Mouse (Mus musculus) frontal cortex, postnatal 14 days (tissue): ENCODE measurements at regions not wholly inside any gene's neighbourhood (a gene's known extent, or its start where the extent isn't known, plus 50 kb on each side); places are given as distances from the start of the nearest gene placed in this dataset.

Experiments
- DNase-seq, 2 experiments: peaks; one replicate each; pipeline ENCODE4 v3.0.0; 2022; ENCODE audit warnings: low spot score in 2 of 2

DNA sequence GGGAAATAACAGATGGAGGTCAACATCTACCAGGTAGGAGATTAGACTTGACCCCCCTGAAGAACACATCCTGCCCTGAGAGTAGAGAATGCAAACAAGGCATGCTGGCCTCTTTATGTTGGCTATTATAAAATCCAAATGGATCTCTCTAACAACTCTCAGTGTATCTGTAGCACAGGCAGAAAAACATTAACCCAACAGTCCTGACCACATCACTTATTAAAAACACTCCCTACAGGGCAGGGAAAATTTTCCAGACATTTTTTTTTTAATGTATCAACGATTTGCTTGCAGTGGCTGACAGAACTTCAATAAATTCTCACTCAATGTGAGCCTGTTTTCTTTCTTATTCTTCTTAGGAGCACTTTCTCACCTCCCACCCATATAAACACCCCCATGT, 511.4 kb downstream of the Cdk5rap2 start:
- no peak for DNase-seq

DNA sequence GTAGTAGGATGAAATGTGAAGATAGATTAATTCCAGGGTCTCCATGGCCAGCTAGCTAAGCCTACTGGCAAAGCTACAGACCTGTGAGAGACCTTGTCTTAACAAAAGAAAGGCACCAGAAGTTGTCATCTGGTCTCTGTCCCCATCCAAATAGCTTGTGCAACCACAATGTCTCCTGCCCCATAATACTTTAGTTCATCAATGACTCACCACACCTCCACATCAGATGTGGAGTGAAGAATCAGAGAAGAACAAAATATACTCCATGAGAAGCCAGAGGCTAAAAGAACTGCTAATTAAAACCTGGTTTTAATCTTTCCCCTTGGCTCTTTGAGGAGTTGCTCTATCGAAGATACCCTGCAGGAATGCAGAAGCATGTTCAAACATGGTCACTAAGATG, 514.1 kb downstream of the Cdk5rap2 start:
- no peak for DNase-seq

DNA sequence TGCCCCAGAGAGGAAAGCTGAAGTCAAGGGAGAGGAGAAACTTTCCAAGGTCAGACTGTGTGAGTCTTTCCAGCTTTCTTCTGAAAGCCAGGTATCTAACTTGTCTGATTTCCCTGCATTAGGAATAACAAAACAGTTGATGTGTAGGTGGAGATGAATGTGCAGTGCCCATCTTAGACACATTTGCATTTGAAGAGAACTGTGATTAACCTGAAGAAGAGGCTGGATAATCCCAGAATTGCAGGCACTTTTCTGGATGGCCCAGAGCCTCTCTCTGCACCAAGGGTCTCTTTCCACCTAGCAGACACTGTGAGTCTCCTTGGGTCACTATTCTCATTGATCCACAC, 517.4 kb downstream of the Cdk5rap2 start:
- DNase-seq = no peak

DNA sequence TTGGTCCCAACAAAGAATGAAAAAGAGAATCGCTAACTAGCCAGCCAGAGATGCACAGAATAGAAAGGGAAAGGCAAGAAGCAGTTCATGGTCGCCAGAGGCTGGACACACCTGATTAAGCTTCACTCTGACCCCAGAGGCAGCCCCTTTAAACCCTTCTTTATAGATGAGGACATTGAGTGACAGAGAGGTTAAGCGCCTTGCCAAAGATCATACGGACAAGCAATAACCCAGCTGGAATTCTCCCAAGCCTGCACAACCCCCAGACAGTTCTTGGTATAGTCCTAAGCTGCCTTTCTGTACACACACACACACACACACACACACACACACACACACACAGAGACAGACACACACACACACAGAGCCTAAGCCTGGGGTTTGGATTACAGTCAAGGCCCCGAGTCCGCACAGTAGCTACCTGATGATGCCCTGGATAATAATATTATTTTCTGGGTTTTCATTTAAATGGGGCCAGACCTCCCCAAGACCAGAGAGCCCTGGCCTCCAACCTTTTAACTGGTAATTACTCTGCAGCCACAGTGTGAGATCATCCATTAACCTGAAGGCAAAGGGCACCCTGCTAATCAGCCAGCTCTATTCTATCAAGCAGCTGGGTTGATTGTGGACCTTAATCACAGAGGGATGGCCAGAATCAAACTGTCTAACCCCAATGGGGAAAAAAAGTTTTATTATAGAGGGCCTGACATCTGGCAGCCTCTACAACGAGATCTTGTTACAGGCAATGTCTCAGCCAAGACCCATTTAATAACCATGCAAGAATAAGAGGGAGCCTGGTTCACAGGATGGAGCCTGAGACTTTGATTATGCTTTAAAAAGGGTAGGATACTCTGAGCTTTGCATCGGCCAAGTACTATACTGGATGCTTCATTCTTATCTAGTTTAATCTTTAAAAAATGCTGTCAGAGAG, 518.1 kb downstream of the Cdk5rap2 start:
- DNase-seq = no peak

DNA sequence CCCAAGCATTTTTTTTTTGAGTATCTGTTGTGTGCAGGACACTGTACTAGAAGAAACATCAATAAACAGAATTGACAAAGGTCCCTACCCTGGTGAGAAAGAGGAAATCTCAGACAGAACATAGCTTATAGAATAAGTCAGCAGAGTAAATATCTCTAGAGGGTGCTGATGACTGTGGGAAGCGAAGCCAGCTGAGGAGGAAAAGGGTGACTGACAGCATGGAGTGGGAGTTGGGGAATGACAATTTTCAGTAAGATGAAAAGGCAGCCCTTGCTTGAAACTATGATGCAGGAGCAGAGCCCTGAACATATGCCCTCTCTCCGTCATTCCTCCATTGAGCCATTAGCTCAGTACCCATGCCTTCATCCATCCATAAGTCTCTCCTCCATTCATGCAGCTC, 519.6 kb downstream of the Cdk5rap2 start:
- no peak for DNase-seq

DNA sequence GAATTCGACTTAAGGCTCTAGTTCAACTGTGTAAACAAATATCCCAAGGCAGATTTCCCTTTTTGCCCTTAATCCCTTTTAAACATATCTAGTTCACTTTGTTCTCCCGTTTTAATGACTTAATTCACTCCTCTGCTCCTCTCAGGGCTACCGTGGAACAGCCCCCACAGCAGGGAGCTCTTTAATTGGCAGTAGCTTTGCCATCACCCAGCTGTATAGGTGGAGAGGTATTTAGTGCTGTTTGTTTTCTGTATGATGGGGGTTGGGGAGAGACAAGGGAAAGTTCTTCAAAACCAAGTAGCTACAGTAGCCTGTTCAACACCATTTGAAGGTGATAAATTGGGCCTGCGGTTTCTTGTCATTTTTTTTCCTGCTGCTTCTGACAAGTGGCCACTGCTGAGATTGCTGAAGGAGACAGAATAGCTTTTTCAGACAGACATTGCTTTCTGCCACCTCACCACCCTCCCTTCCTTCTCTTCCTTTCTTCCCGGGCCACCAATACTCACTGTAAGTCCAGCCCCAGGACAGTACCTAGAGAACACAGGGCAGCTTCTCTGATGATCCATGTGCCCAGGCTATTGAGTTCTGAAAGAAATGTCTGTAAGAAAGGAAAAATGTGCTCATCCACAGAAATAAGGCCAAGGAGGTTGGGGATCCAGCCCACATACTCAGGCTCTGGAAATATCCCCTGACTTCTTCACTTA, 520.2 kb downstream of the Cdk5rap2 start:
- no peak for DNase-seq

DNA sequence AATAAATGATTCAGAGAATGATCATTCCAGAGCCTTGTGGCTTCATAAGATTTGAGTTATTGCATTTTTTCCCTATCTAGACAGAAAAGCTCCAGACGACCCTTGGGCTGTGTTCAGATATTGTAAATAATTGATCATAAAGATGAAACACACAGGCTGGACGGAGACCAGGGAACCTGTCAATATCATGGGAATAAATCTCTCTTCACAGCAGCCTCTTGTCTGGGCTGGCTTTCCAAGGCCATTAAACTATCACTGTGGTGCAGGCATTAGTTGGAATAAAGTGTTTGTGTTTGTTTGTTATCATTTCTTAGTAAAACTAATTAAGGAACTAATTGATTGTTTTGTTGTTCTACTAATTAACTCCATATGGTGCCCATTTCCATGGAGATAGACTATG, 533.5 kb downstream of the Cdk5rap2 start:
- DNase-seq = no peak

DNA sequence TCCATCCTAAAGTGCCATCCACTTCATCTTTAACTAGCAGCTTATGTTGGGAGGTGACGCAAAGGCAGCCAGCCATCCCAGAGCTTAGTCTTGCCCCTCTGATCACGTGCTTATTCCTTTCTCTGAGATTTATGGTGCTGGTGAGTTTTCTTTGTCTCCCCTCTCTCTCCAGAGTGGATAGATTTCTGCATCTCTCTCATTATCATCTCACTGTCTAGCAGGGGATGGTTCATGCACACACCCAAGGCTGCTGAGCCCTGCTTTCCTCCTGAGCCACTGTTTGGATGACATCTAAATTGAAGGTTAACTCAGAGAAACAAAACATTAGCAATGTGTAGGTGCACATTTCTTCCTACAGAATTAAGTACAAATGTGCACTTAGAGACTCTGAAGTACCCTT, 539.6 kb downstream of the Cdk5rap2 start:
- DNase-seq = no peak

DNA sequence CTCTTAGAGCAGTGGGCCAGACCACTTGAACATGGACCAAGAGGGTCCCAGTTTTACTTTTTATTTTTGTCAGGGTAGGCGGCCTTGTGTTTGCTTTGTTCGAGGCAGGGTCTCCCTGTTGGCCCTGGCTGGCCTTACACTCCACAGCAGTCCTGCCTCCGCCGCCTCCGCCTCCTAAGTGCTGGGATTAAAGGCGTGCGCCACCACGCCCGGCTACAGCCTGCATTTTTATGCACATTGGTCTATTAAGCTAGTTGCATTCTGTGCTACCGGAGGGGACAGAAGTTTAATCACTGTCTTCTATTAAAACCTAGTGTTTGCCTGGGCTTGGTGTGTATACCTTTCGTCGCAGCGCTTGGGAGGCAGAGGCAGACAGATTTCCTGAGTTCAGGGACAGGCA, 555.2 kb downstream of the Cdk5rap2 start:
- no peak for DNase-seq

DNA sequence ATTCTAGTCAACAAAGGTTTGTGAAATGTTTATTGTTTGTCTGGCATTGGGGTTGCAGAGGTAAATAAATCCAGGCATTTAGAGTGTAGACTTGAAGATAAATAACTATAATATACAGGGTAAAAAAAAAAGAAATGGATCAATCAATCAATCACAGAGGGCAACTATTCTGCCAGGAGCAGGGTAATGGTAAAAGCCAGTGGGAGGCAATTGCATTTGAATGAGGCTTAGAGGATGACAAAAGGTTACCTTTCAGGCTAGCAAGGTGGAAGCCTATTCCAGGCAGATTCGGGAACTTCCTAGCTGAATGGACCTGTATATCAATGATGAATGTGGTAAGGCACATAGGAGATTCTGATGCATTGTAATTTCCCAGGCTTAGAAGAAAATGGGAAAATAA, 557.6 kb downstream of the Cdk5rap2 start:
- no peak for DNase-seq

DNA sequence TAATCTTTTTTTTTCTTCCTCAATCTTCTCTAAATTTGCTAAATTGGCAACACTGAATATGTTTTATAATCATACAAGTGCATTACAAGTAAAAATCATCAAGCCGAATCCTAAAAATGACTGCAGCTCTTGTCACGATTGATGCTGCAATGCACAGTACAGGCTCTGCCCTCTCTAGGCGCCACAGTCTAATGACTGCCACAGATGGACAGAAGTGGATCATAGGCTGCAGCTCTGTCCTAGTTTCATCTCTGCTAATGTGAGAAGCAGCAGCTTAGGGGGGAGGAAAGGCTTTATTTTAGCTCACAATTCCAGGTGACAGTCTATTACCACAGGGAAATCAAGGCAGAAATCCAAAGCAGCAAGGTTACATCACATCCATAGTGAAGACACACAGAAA, 560.8 kb downstream of the Cdk5rap2 start:
- DNase-seq = no peak

DNA sequence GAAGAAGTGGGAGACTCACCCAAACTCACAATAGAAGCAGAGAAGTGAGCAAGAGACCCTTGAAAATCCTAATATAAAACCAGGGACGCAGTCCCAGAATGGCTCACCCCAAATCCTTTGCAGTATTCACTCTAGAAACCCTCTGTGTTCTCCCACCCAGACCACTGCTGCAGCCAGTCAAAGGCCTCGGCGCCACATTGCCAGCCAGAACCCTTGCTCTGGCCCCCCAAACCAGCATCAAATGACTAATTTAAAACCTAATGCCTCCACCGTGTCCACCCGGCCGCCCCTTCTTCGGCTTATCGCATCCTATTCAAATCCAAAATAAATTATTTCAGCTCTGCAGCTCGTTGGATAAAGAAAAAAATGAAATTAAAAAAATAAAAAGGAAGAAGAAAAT, 570.4 kb downstream of the Cdk5rap2 start:
- DNase-seq = no peak

DNA sequence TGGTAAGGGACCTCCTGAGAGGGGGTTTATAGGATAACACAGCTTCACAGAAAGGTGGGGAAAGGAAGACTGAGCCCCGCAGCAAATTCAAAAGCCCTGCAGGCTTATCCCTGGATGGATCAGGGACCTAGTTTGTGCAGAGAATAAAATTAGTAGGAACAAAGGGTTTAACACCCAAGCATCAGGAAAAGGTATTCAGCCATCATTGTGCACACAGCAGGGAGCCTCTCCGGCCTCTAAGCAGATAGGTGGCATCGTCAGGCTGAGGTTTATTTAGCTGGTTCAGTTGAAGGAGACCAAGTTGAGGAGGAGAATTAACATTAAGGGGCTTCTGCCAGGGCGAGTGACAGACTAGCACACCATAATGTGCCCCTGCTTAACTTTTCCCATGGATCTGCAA, 571.3 kb downstream of the Cdk5rap2 start:
- no peak for DNase-seq

DNA sequence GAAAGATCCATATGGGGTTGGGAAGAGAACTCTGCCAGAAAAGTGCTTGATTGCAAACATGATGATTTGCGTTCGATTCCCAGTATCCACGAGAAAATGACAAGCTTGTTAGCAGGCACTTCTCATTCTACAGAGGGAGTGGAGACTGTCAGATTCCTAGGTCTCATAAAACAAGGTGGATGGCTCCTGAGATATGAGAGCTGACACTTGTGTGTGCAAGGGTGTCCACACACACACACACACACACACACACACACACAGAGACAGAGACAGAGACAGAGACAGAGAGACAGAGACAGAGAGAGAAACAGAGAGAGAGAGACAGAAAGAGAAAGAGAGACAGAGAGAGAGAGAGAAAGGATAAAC, 585.4 kb downstream of the Cdk5rap2 start:
- no peak for DNase-seq

DNA sequence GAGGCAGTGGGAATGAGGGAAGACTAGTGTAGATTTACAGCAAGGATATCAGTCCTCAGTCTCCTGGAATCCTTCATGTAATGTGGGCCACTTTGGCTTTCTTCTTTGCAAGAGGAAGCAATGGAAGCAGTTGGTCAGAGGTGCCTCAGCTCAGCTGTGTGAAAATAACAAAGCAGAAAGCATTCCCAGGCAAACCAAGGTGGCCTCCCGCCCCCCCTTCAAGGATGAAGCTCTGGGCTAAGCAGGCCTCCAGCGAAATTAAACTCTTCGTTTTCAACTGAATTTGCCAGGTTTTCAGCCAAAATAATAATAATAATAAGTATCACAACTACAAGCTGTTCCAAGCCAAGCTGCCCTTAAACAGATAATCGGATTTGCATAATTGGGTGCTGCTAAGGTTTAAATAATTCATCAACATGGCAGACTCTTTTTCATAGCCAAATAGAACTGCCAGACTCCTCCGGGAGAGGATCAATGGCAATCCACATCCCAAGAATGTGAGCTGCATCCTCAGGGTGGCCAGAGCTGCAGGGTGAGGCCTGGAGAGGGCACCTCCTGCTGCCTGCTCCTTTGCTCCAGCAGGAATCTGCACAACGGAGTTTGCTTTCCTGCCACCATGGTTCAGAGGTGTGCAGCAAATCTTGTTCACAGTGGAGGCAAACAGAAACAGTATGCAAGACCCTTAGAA, 585.9 kb downstream of the Cdk5rap2 start:
- no peak for DNase-seq

DNA sequence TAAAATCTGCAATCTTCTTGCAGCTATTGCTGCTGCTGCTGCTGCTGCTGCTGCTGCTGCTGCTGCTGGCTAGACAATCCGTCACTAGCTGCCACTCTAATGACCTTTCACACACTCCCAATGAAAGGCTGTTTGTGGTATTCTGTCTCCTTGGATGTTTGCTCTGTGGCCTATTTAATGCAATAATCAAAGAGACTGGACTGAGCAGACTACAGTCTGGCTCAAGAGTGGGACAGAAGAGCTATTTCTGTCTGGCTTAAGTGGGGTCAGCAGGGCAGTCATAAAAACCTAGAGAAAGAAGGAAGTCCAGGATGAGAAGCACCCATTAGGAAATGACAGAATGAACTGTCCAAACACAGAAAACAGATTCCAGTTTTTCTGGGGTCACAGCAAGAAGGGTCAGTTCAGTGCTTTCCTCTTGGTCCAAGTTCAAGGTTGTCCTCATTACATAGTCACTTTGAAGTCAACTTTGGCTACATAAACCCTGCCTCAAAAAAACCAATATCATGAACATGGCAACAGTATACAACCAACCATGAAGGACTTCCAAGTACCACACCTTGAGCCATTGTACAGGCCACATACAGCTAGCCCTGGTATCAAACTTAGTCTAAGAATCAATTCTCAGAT, 586.8 kb downstream of the Cdk5rap2 start:
- no peak for DNase-seq

DNA sequence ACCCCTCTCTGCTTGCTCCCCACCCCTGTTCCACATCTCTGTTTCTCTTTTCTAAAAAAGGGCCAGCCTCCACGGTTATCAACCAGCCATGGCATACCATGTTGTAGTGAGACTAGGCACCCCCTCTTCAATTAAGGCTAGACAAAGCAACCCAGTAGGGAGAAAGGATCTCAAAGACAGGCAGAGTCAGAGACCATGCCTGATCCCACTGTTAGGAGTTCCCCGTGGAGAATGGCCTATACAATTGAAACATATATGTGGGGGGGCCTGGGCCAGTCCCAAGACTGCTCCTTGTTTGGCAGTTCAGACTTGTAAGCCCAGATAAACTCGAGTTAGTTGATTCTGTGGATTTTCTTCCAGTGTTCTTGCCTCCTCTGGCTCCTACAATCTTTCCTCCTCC, 591.4 kb downstream of the Cdk5rap2 start:
- no peak for DNase-seq

DNA sequence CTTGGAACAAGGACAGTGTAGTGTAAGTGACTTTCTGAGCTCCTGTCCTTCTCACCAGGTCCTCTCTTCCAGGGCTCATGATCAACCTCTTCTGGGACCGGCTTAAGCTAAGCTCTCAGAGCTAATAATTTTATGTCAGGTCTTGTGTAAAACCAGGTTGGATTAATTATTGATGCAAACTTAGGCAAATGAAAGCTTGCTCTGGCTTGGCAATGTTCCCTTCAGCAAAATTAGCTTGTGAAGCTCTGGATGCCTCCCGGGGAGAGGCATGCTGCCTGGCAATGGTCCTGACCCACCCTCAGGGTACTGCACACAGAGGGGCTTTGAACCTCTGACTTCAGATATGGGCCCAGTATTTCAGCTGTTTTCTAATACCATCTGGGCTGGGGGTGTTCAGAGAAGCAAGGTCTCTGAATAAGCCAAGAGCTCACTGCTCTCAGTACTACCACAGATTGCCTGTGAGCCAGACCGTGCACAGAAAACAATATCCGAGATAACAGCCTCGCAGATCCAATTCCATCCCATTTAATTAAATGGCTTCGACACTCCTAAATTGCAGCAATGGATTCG, 624.7 kb downstream of the Cdk5rap2 start:
- DNase-seq = no peak

DNA sequence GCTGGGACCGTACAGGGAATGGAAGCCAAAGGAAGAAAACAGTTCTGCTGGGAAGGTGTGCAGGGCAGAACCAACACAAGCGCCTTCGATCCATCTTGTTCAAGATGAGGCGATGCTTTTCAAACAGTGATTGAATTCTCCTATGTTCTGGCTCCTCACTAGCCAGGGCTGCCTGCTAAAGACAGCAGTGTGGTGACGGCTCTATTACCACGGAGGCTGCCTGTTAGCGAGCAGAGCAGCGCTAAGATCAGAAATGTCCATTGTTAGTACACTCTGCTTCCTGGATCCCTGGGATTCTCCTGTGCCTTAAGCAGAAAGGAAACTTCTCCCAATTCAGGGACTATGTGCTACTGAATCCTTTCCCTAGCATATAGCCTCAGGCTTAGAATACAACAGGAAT, 629.0 kb downstream of the Cdk5rap2 start:
- DNase-seq = no peak

DNA sequence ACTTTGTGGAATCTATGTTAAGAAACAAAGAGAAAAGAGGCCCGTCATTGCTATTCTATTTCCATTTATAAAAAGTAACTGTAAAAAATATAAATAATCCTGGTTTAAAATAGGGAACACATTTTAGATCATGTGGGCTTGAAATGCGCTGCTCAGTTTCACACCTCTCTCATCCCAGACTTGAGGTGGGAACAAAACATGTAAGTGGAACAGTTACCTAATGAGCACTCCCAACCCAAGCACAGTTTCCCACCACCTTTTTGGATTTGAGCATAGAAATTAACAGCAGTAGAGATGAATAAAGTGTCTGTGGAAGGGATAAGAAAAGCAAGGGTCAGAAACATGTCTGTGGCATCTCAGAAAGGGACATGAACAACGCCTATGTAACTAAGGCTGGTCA, 648.4 kb downstream of the Cdk5rap2 start:
- DNase-seq = no peak

DNA sequence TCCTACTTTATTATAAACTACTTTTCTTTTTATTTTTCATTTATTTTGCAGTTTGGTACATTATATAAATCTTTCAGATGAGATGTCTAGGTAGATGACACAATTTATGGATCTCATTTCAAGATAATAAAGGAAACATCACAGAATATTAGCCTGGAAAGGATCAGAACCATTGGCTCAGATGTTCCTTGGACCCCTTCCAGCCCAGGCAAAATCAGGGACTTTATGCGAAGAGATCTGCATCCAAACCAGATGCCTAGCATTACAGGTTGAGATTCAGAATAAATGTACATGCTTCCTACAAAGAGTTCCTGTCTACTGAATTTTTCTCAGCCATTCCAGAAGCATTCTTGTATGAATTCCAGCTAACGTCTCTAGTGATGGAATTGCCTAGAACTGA, 650.6 kb downstream of the Cdk5rap2 start:
- no peak for DNase-seq

DNA sequence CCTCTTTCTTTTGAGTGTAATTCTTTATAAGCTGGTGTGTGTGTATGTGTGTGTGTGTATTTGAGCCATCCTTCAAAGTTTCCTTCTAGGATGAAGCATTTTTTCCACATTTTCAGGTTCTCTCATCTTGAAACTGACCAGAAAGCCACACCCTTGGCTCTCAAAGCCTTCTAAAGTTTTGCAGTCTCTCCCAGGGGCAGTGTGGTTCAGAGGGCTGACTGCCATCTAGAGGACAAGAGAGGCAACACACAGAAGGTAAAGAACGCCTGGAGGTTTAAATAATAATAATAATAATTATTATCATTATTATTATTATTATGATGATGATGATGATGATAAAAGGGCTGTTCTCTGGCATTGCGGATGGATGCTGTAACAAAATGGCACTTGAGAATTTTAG, 655.7 kb downstream of the Cdk5rap2 start:
- no peak for DNase-seq
